Mouse (Mus musculus) kidney, adult 2 months (tissue): ENCODE results near the gene 4933434E20Rik.

ENCODE experiments used
- CTCF ChIP-seq: fragments of 200-500 bp; conservative IDR thresholded peaks from 2 replicates; pipeline ENCODE4 v1.5.1; 2011; ENCODE audit warnings: low read depth, mild to moderate bottlenecking, control low read depth, low read length, moderate library complexity, mixed read lengths; ENCODE audit not compliant: insufficient read depth, insufficient read length
- POLR2A ChIP-seq: fragments of 200-500 bp; IDR thresholded peaks from one replicate; pipeline ENCODE4 v1.6.1; 2011; ENCODE audit warnings: low read depth, low read length, control low read depth

DNA sequence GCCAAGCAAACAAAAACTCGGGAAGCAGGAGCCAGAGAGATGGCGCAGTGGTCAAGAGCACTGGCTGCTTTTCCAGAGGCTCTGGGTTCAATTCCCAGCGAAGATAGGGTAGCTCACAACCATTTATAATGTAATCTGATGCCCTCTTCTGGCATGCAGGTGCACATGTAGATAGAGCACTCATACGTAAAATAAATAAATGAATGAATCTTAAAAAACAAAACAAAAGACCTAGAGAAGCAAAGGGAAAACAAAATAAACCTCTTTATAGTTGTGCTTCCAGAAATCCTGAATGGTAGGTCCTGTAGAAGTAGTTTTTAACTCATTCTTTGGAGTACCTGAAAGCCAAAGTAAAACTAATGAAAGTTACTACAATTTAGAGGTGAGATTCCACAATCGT lies 26.8 kb downstream of the 4933434E20Rik start:
- TF ChIP-seq CTCF (no peak), POLR2A (no peak)
